Mouse (Mus musculus): Measurements from ENCODE around the gene Pparg. TPM values are rescaled to one million over a fixed set of nuclear protein-coding genes. Genes with fewer than 3 reads are reported as not detected.

Pparg gene
- polyA plus RNA-seq, 1 experiment from 2014 or later: 0.16 TPM

GRCm38 (mm10) chr6:115374871-115375852, 14.4 kb downstream of the Pparg start:
- DNase-seq (ENCODE audit: low spot score): no peak
- Histone ChIP-seq H3K9me3 (no peaks in the 10 kb centered on the region), H3K27ac (replicated peaks) (no peak overlapping the region), H3K27me3 (replicated peaks; ENCODE audit: low read depth, poor library complexity, severe bottlenecking) (no peaks in the 10 kb centered on the region), H3K4me1 (no peaks in the 10 kb centered on the region; the same call in 1 of the 2 replicates), H3K4me3 (no peak overlapping the region), H3K36me3 (replicated peaks) (no peaks in the 10 kb centered on the region)
- 89% methylated on average over 5 of the region's 5 CpGs for whole genome bisulfite sequencing

GRCm38 (mm10) chr6:115380596-115380995, 19.8 kb downstream of the Pparg start:
- Histone ChIP-seq H3K4me1 (no peaks in the 10 kb centered on the region), H3K27me3 (replicated peaks; ENCODE audit: low read depth, poor library complexity, severe bottlenecking) (no peaks in the 10 kb centered on the region), H3K27ac (replicated peaks) (no peak overlapping the region), H3K36me3 (replicated peaks) (no peaks in the 10 kb centered on the region), H3K4me3 (no peak overlapping the region), H3K9me3 (no peaks in the 10 kb centered on the region)
- no peak for DNase-seq (ENCODE audit: low spot score)
- 94% methylated on average over 5 of the region's 5 CpGs for WGBS

GRCm38 (mm10) chr6:115382712-115383111, 22.0 kb downstream of the Pparg start:
- H3K27me3 ChIP-seq (replicated peaks; ENCODE audit: low read depth, poor library complexity, severe bottlenecking): no peaks in the 10 kb centered on the region

GRCm38 (mm10) chr6:115389945-115390540, 29.3 kb downstream of the Pparg start:
- 85% methylated on average over 4 of the region's 4 CpGs for WGBS
- Histone ChIP-seq H3K4me1 (no peaks in the 10 kb centered on the region), H3K27ac (replicated peaks) (no peak overlapping the region), H3K27me3 (replicated peaks; ENCODE audit: low read depth, poor library complexity, severe bottlenecking) (no peaks in the 10 kb centered on the region), H3K9me3 (no peaks in the 10 kb centered on the region), H3K36me3 (replicated peaks) (no peaks in the 10 kb centered on the region), H3K4me3 (no peak overlapping the region)
- no peak for DNase-seq (ENCODE audit: low spot score)

More at GRCm38 (mm10) chr6:115382712-115383111, 22.0 kb downstream of the Pparg start:
- Histone ChIP-seq H3K4me1 (no peaks in the 10 kb centered on the region), H3K36me3 (replicated peaks) (no peaks in the 10 kb centered on the region), H3K9me3 (no peaks in the 10 kb centered on the region), H3K4me3 (no peak overlapping the region), H3K27ac (replicated peaks) (no peak overlapping the region)
- 85% methylated on average over 5 of the region's 5 CpGs for WGBS
- no peak for DNase-seq (ENCODE audit: low spot score)

GRCm38 (mm10) chr6:115396911-115397310, 36.2 kb downstream of the Pparg start:
- H3K4me3 ChIP-seq: no peak overlapping the region
- DNase-seq (ENCODE audit: low spot score): no peak
- no peaks in the 10 kb centered on the region for H3K4me1 ChIP-seq
- no peaks in the 10 kb centered on the region for H3K27me3 ChIP-seq (replicated peaks; ENCODE audit: low read depth, poor library complexity, severe bottlenecking)
- no peaks in the 10 kb centered on the region for H3K36me3 ChIP-seq (replicated peaks)
- WGBS: 67% methylated on average over 3 of the region's 3 CpGs
- H3K27ac ChIP-seq (replicated peaks): no peak overlapping the region
- H3K9me3 ChIP-seq: no peaks in the 10 kb centered on the region

GRCm38 (mm10) chr6:115404354-115404753, 43.6 kb downstream of the Pparg start:
- 84% methylated on average over 2 of the region's 2 CpGs for WGBS
- DNase-seq (ENCODE audit: low spot score): no peak
- Histone ChIP-seq H3K27me3 (replicated peaks; ENCODE audit: low read depth, poor library complexity, severe bottlenecking) (no peaks in the 10 kb centered on the region), H3K4me3 (no peak overlapping the region), H3K9me3 (no peaks in the 10 kb centered on the region), H3K4me1 (peaks cover 5% of the 10 kb centered on the region), H3K27ac (replicated peaks) (no peak overlapping the region), H3K36me3 (replicated peaks) (no peaks in the 10 kb centered on the region)

GRCm38 (mm10) chr6:115411477-115411876, 50.7 kb downstream of the Pparg start:
- 33% methylated on average over 1 of the region's 1 CpGs for WGBS
- no peaks in the 10 kb centered on the region for H3K27me3 ChIP-seq (replicated peaks; ENCODE audit: low read depth, poor library complexity, severe bottlenecking)
- no peaks in the 10 kb centered on the region for H3K9me3 ChIP-seq
- no peak overlapping the region for H3K27ac ChIP-seq (replicated peaks)
- H3K36me3 ChIP-seq (replicated peaks): no peaks in the 10 kb centered on the region
- no peak overlapping the region for H3K4me3 ChIP-seq
- DNase-seq (ENCODE audit: low spot score): no peak
- H3K4me1 ChIP-seq: no peaks in the 10 kb centered on the region

- no peaks in the 10 kb centered on the region for H3K36me3 ChIP-seq (replicated peaks)
- no peaks in the 10 kb centered on the region for H3K27me3 ChIP-seq (replicated peaks; ENCODE audit: low read depth, poor library complexity, severe bottlenecking)
- 93% methylated on average over 3 of the region's 3 CpGs for WGBS
- no peak overlapping the region for H3K27ac ChIP-seq (replicated peaks)
- H3K9me3 ChIP-seq: no peaks in the 10 kb centered on the region
- no peak overlapping the region for H3K4me3 ChIP-seq
- DNase-seq (ENCODE audit: low spot score): no peak
- no peaks in the 10 kb centered on the region for H3K4me1 ChIP-seq
These were observed 57.4 kb downstream of the Pparg start for GRCm38 (mm10) chr6:115418171-115418570.

GRCm38 (mm10) chr6:115418964-115419363, 58.2 kb downstream of the Pparg start:
- no peak for DNase-seq (ENCODE audit: low spot score)
- Histone ChIP-seq H3K27ac (replicated peaks) (no peak overlapping the region), H3K27me3 (replicated peaks; ENCODE audit: low read depth, poor library complexity, severe bottlenecking) (no peaks in the 10 kb centered on the region), H3K9me3 (no peaks in the 10 kb centered on the region), H3K4me1 (no peaks in the 10 kb centered on the region), H3K36me3 (replicated peaks) (no peaks in the 10 kb centered on the region), H3K4me3 (no peak overlapping the region)
- WGBS: 89% methylated on average over 3 of the region's 3 CpGs

- WGBS: 60% methylated on average over 1 of the region's 1 CpGs
- H3K4me1 ChIP-seq: no peaks in the 10 kb centered on the region
These were observed 60.2 kb downstream of the Pparg start for GRCm38 (mm10) chr6:115420963-115421362.

GRCm38 (mm10) chr6:115421665-115422064, 60.9 kb downstream of the Pparg start:
- no peak overlapping the region for H3K4me3 ChIP-seq
- no peak overlapping the region for H3K27ac ChIP-seq (replicated peaks)
- no peaks in the 10 kb centered on the region for H3K9me3 ChIP-seq
- 88% methylated on average over 4 of the region's 4 CpGs for WGBS
- no peak for DNase-seq (ENCODE audit: low spot score)
- no peaks in the 10 kb centered on the region for H3K4me1 ChIP-seq
- no peaks in the 10 kb centered on the region for H3K36me3 ChIP-seq (replicated peaks)
- H3K27me3 ChIP-seq (replicated peaks; ENCODE audit: low read depth, poor library complexity, severe bottlenecking): no peaks in the 10 kb centered on the region

More at GRCm38 (mm10) chr6:115420963-115421362, 60.2 kb downstream of the Pparg start:
- no peak overlapping the region for H3K27ac ChIP-seq (replicated peaks)
- DNase-seq (ENCODE audit: low spot score): no peak
- H3K27me3 ChIP-seq (replicated peaks; ENCODE audit: low read depth, poor library complexity, severe bottlenecking): no peaks in the 10 kb centered on the region
- H3K4me3 ChIP-seq: no peak overlapping the region
- H3K36me3 ChIP-seq (replicated peaks): no peaks in the 10 kb centered on the region
- no peaks in the 10 kb centered on the region for H3K9me3 ChIP-seq

- Histone ChIP-seq H3K4me1 (no peaks in the 10 kb centered on the region), H3K27ac (replicated peaks) (no peak overlapping the region), H3K9me3 (no peaks in the 10 kb centered on the region), H3K36me3 (replicated peaks) (no peaks in the 10 kb centered on the region), H3K4me3 (no peak overlapping the region), H3K27me3 (replicated peaks; ENCODE audit: low read depth, poor library complexity, severe bottlenecking) (no peaks in the 10 kb centered on the region)
- DNase-seq (ENCODE audit: low spot score): no peak
- 91% methylated on average over 3 of the region's 3 CpGs for WGBS
These were observed 63.7 kb downstream of the Pparg start for GRCm38 (mm10) chr6:115424433-115424832.

- WGBS: 73% methylated on average over 2 of the region's 2 CpGs
- no peak for DNase-seq (ENCODE audit: low spot score)
- Histone ChIP-seq H3K9me3 (no peaks in the 10 kb centered on the region), H3K27me3 (replicated peaks; ENCODE audit: low read depth, poor library complexity, severe bottlenecking) (no peaks in the 10 kb centered on the region), H3K4me1 (no peaks in the 10 kb centered on the region), H3K4me3 (no peak overlapping the region), H3K27ac (replicated peaks) (no peak overlapping the region), H3K36me3 (replicated peaks) (no peaks in the 10 kb centered on the region)
These were observed 72.0 kb downstream of the Pparg start for GRCm38 (mm10) chr6:115432726-115433125.
